Mouse (Mus musculus) kidney, postnatal 0 days (tissue): ENCODE data around the gene Mfsd4b1. TPM values are rescaled to one million over a fixed set of nuclear protein-coding genes. Genes with fewer than 3 reads are reported as not detected.

Source experiments
- ATAC-seq: fragments of 200-750 bp; cut with Nextera tagmentation; replicated peaks from 2 replicates; pipeline ENCODE4 v1.8.0; 2017; ENCODE audit warnings: low read depth, moderate number of reproducible peaks, moderate TSS enrichment, moderate library complexity; ENCODE audit not compliant: low FRiP score
- DNase-seq: peaks from one replicate; pipeline ENCODE4 v3.0.0-alpha.2; 2016; ENCODE audit warnings: low spot score
- H3K27ac ChIP-seq: fragments of 300-500 bp; sonication (generic); 2 replicates; pipeline ENCODE4 v1.5.1; 2014; ENCODE audit warnings: mild to moderate bottlenecking
- H3K27me3 ChIP-seq: fragments of 300-500 bp; sonication (generic); 2 replicates; pipeline ENCODE4 v1.6.1; 2014; ENCODE audit warnings: low read length, mixed read lengths; ENCODE audit not compliant: insufficient read depth
- H3K36me3 ChIP-seq: fragments of 300-500 bp; sonication (generic); 2 replicates; pipeline ENCODE4 v1.6.1; 2014; ENCODE audit warnings: low read length, mixed read lengths; ENCODE audit not compliant: insufficient read depth
- H3K4me1 ChIP-seq: fragments of 300-500 bp; sonication (generic); replicated peaks from 2 replicates; pipeline ENCODE4 v1.6.1; 2014; ENCODE audit warnings: antibody characterized with exemption, low read length, mixed read lengths; ENCODE audit not compliant: insufficient read depth
- H3K4me2 ChIP-seq: fragments of 300-500 bp; sonication (generic); 2 replicates; pipeline ENCODE4 v1.6.1; 2014; ENCODE audit warnings: mild to moderate bottlenecking, low read length, moderate library complexity, mixed read lengths
- H3K4me3 ChIP-seq: fragments of 300-500 bp; sonication (generic); replicated peaks from 2 replicates; pipeline ENCODE4 v1.5.1; 2014; ENCODE audit warnings: low read depth, low read length
- H3K9ac ChIP-seq: fragments of 300-500 bp; sonication (generic); 2 replicates; pipeline ENCODE4 v1.6.1; 2014; ENCODE audit warnings: low read depth, low read length
- H3K9me3 ChIP-seq: fragments of 300-500 bp; sonication (generic); replicated peaks from 2 replicates; pipeline ENCODE4 v1.6.1; 2016; ENCODE audit warnings: low read length, inconsistent platforms, mixed read lengths
- CTCF ChIP-seq: IDR thresholded peaks from 2 replicates; pipeline ENCODE4 v1.5.1; 2016; ENCODE audit warnings: antibody characterized with exemption, low read depth, mild to moderate bottlenecking, moderate library complexity
- WGBS: fragments of 180-500 bp; shearing (Covaris S2); extraction: QIAGEN DNeasy Blood & Tissue Kit; methylation state at CpG from one replicate; pipeline ENCODE4 v1.1.7; 2014; 5-methylcytosine and 5-hydroxymethylcytosine counted together
- polyA plus RNA-seq: library from polyadenylated mRNA; unstranded; fragments of >200 nt; fragmentation: Nextera tagmentation; extraction: Ambion mirVana; gene quantifications from 2 replicates; pipeline ENCODE4 v1.2.1, GENCODE M21; 2015

The Mfsd4b1 gene
- polyA plus RNA-seq, 1 experiment from 2014 or later: 34.8 TPM

DNA sequence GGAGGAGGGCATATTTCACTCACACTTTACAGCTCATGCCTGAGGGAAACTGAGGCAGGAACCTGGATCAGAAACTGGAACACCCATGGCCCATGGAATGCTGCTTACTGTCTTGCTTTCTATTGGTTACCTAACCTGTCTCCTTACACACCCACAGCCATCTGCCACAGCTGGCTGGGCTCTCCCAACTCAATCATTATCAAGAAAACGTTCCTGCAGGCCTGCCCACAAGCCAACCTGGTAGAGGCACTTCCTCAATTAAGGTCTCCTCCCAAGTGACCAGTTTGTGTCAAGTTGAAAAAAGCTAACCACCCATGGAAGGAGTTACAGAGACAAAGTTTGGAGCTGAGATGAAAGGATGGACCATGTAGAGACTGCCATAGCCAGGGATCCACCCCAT lies 63.2 kb downstream of the Mfsd4b1 start:
- Histone ChIP-seq H3K27ac (no peak overlapping the region), H3K9me3 (no peaks in the 10 kb centered on the region), H3K9ac (no peak overlapping the region), H3K36me3 (no peaks in the 10 kb centered on the region), H3K27me3 (no peaks in the 10 kb centered on the region), H3K4me1 (no peaks in the 10 kb centered on the region), H3K4me2 (no peak overlapping the region), H3K4me3 (no peak overlapping the region)
- no peak for TF ChIP-seq CTCF
- ATAC-seq (no peak), DNase-seq (no peak)
- WGBS: 31% methylated on average over 1 of the region's 1 CpGs

GRCm38 (mm10) chr10:39960441-39960822 lies 64.6 kb downstream of the Mfsd4b1 start:
- WGBS: 46% methylated on average over 11 of the region's 11 CpGs
- Histone ChIP-seq H3K27me3 (no peaks in the 10 kb centered on the region), H3K4me3 (no peak overlapping the region), H3K4me2 (peak overlapping the region; percentile 86; the same call in 1 of the 2 replicates), H3K4me1 (no peaks in the 10 kb centered on the region), H3K9ac (no peak overlapping the region), H3K27ac (no peak overlapping the region), H3K36me3 (no peaks in the 10 kb centered on the region), H3K9me3 (no peaks in the 10 kb centered on the region)
- DNase-seq (no peak), ATAC-seq (peak; percentile 34)
- TF ChIP-seq CTCF: no peak; the same call in 1 of the 2 replicates

GRCm38 (mm10) chr10:39959761-39960440 lies 65.2 kb downstream of the Mfsd4b1 start, which contains the start of gene Mfsd4b3:
Gene Mfsd4b3, minus strand, starts transcription at chr10:39960153.
- under 1% methylated on average over 38 of the region's 38 CpGs for WGBS
- H3K4me3 ChIP-seq: peak within 1 kb of the TSS; percentile 43
- no peaks in the 10 kb centered on the region for H3K4me1 ChIP-seq
- ATAC-seq: peak; percentile 98
- peak within 1 kb of the TSS; percentile 86 for H3K4me2 ChIP-seq
- TF ChIP-seq CTCF: peak; percentile 85
- no peaks in the 10 kb centered on the region for H3K36me3 ChIP-seq
- H3K27ac ChIP-seq: peak within 1 kb of the TSS; percentile 86
- peak within 1 kb of the TSS; percentile 52 for H3K9ac ChIP-seq
- H3K27me3 ChIP-seq: no peaks in the 10 kb centered on the region
- DNase-seq: peak; percentile 98
- no peaks in the 10 kb centered on the region for H3K9me3 ChIP-seq

DNA sequence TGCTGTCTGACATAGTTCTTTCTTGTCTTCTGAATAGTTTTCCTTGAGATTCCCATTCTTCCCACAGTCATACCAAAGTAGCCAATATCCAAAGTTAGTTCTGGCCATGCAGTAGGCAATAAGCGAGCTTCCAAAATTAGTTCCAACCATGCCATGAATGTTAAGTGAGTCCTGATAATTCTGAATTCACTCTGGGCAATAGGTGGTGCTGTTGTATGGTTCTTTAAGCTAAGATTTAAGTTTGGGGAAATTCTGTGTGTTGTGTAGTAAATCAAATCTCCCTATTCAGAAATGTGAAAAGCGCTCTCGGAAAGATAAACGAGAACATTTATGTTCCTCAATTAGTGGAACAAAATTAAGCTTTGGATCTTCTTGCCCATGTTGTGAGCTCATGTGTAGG lies 66.8 kb downstream of the Mfsd4b1 start:
- 40% methylated on average over 4 of the region's 4 CpGs for WGBS
- no peaks in the 10 kb centered on the region for H3K4me1 ChIP-seq
- H3K4me2 ChIP-seq: no peak overlapping the region
- TF ChIP-seq CTCF: peak; percentile 72
- DNase-seq: peak; percentile 59
- ATAC-seq: no peak
- no peak overlapping the region for H3K9ac ChIP-seq
- H3K36me3 ChIP-seq: no peaks in the 10 kb centered on the region
- H3K9me3 ChIP-seq: no peaks in the 10 kb centered on the region
- H3K27ac ChIP-seq: no peak overlapping the region
- H3K27me3 ChIP-seq: no peaks in the 10 kb centered on the region
- H3K4me3 ChIP-seq: no peak overlapping the region

DNA sequence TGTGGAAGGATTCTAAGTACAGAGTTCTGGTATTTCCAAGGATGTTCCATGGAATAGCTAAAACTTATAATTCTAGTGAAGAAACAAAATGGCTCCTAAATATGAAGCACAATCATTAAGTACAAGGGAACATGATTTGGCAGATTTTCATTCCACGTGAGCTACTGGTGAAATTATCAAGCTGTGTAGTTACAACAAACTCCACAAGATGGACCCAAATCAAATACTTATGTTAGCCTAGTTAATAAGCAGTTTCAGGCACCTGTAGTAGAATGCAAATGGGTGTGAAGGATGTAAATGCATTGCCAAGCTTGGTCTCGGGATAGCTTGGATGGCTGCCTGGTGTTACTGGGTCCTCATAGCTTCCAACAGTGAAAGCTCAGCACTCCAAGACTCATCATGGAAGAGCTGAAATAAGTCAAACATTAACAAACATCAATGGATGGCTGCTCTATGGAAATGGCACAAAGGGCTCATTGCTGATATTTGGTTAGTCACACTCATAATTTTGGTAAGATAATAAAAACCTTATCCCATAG lies 68.7 kb downstream of the Mfsd4b1 start:
- ATAC-seq: no peak
- no peak overlapping the region for H3K4me2 ChIP-seq
- WGBS: 60% methylated on average over 2 of the region's 2 CpGs
- H3K9ac ChIP-seq: no peak overlapping the region
- H3K36me3 ChIP-seq: no peaks in the 10 kb centered on the region
- H3K27me3 ChIP-seq: no peaks in the 10 kb centered on the region
- H3K4me1 ChIP-seq: no peaks in the 10 kb centered on the region
- no peaks in the 10 kb centered on the region for H3K9me3 ChIP-seq
- peak; percentile 45 for TF ChIP-seq CTCF
- DNase-seq: peak; percentile 38
- H3K4me3 ChIP-seq: no peak overlapping the region
- H3K27ac ChIP-seq: no peak overlapping the region

GRCm38 (mm10) chr10:39955163-39955562 lies 69.9 kb downstream of the Mfsd4b1 start:
- H3K36me3 ChIP-seq: no peaks in the 10 kb centered on the region
- no peak overlapping the region for H3K4me2 ChIP-seq
- H3K27me3 ChIP-seq: no peaks in the 10 kb centered on the region
- no peak overlapping the region for H3K4me3 ChIP-seq
- no peak overlapping the region for H3K27ac ChIP-seq
- no peaks in the 10 kb centered on the region for H3K4me1 ChIP-seq
- no peak for DNase-seq
- no peak overlapping the region for H3K9ac ChIP-seq
- no peaks in the 10 kb centered on the region for H3K9me3 ChIP-seq
- 80% methylated on average over 2 of the region's 2 CpGs for WGBS
- TF ChIP-seq CTCF: no peak
- no peak for ATAC-seq

Other genes with a start within 250 kb of the Mfsd4b1 start
- gene Mfsd4b4, start 126.0 kb downstream of the Mfsd4b1 start, polyA plus RNA-seq: 4.6 and 5.3 TPM in 2 replicates
- not detected in 2 replicates for gene Mfsd4b2, start 98.3 kb downstream of the Mfsd4b1 start, polyA plus RNA-seq
- 7.8 and 8.7 TPM in 2 replicates for gene Mfsd4b3, start 65.1 kb downstream of the Mfsd4b1 start, polyA plus RNA-seq
- 11.8 and 13.3 TPM in 2 replicates for gene Mfsd4b5, start 38.6 kb downstream of the Mfsd4b1 start, polyA plus RNA-seq
- gene Slc16a10, start 117.0 kb upstream of the Mfsd4b1 start, polyA plus RNA-seq: 10.0 and 10.1 TPM in 2 replicates
- gene Rpf2, start 221.8 kb upstream of the Mfsd4b1 start, polyA plus RNA-seq: 56.8 and 58.9 TPM in 2 replicates
- gene Gtf3c6, start 232.8 kb upstream of the Mfsd4b1 start, polyA plus RNA-seq: 88.1 and 92.2 TPM in 2 replicates